Mouse (Mus musculus): Measurements from ENCODE around the gene Kctd12.

Kctd12 gene

DNA sequence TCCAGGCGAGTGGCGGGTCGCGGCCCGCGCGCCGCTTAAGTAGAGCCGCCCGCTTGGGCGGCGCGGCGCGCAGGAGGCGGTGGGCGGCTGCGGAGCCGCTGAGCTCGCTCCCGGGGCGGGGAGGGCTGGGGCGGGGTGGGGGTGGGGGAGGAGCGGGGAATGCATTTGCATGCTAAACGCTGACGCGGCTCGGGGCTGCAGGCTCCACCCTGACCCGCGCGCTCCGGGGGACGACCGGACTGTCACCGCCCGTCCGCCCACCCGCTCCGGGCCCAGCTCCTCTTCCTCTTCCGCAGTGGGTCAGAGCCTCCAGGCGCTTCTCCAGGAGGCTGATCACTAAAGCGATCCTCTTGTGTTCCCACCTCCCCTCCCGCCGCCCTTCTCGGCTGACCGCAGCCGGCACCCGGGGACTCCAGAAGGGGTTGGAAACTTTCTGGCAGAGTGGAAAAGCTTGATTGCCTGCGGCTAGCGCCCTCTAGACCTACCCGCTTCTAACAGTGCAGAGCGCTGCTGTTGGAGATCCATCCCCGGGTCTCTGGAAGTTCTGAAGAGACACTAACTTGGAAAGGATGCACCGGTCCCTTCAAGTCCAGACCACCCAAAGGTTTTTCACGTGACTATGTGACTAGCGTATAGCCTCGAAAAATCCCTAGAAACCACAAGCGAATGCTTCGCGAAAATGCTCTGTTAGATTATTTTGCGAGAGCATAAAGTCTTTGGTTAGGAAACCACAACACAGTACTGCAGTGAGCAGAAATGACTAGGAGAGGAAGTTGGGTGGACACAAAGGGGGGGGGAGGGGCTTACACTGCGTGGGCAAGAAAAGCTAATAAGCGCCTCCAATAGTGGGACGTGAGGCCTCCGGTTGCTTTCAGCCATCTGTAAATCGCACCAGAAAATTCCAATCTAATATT lies at the start of gene Kctd12:
Gene Kctd12, minus strand, starts transcription at position 11 of the 914 bp plus-strand sequence.
- Histone ChIP-seq H3K36me3 (ENCODE audit: control insufficient read depth, insufficient read depth, low read length, poor library complexity, severe bottlenecking) (no peaks in the 10 kb centered on the region), H3K27me3 (ENCODE audit: control insufficient read depth, insufficient read depth, low read length, poor library complexity, severe bottlenecking) (no peaks in the 10 kb centered on the region)
- peak; percentile 93 for DNase-seq (ENCODE audit: low read depth, low spot score)

DNA sequence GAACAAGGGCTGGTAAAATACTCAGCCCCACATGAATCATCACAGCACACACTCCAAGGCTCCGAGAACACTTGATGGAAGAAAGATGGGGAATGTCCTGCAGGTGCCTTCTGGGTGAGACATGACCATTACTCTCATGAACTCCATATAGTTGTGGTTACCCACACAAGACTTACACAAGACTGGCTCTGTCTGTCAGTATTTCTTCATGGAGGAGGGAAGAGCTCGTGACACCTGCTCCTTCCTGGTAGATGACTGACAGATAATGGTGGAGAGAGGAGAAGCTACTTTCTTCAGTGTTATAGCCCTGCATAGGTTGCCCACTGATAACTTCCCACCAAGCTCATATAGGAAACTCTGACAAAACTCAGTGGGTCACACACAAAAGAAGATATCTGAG lies 46.8 kb upstream of the Kctd12 start:
- DNase-seq (ENCODE audit: low read depth, low spot score): no peak
- Histone ChIP-seq H3K27me3 (ENCODE audit: control insufficient read depth, insufficient read depth, low read length, poor library complexity, severe bottlenecking) (no peaks in the 10 kb centered on the region), H3K36me3 (ENCODE audit: control insufficient read depth, insufficient read depth, low read length, poor library complexity, severe bottlenecking) (no peaks in the 10 kb centered on the region)

- H3K27me3 ChIP-seq (ENCODE audit: control insufficient read depth, insufficient read depth, low read length, poor library complexity, severe bottlenecking): no peaks in the 10 kb centered on the region
- no peak for DNase-seq (ENCODE audit: low read depth, low spot score)
- H3K36me3 ChIP-seq (ENCODE audit: control insufficient read depth, insufficient read depth, low read length, poor library complexity, severe bottlenecking): no peaks in the 10 kb centered on the region
Measured at GRCm38 (mm10) chr14:103020046-103020445, 37.6 kb upstream of the Kctd12 start.

DNA sequence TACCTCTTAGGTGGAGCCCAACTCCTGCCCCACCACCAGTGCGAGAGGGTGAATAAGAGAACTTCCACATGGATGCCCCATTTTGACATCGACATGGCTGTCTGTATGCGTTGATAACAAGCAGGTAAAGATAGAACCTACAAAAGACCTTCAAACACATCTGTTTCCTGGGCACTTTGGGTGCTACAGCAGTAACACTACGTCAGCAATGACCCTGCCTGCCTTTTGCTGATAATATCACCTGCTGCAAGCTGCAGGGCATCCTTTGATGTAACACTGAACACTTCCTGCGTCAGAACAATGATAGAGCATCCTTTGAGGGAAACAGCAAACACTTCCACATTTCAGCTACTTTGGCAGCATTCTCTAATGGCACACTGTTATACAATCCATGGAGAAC lies 34.6 kb upstream of the Kctd12 start:
- DNase-seq (ENCODE audit: low read depth, low spot score): no peak
- Histone ChIP-seq H3K27me3 (ENCODE audit: control insufficient read depth, insufficient read depth, low read length, poor library complexity, severe bottlenecking) (no peaks in the 10 kb centered on the region), H3K36me3 (ENCODE audit: control insufficient read depth, insufficient read depth, low read length, poor library complexity, severe bottlenecking) (no peaks in the 10 kb centered on the region)

DNA sequence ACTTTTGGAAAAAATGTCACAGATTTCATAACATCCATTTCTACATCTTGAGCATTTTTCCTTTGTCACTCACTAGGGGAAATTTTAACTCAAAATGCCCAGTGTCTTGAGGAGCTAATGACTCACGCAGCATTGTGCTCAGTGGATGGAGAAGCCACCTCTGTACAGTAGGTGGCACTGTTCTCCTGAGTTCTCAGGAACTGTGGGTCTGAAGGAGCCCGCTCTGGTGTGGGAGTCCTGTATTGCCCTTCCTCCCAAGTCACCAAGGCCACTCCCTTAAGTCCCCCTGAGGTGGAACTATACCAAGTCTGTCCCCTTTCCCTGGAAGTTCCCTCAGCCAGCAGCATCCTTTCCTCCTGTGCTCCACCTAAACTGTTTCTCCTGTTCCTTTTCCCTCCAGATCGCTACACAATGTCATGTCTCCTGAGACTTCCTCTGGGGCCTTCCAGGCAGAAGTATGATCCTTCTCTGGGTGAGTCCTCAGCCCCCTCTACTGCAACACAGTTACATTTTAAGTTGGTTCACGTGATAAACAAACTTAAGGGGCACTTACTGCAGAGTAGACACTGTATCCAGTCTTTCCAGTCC lies 30.2 kb upstream of the Kctd12 start:
- no peaks in the 10 kb centered on the region for H3K36me3 ChIP-seq (ENCODE audit: control insufficient read depth, insufficient read depth, low read length, poor library complexity, severe bottlenecking)
- H3K27me3 ChIP-seq (ENCODE audit: control insufficient read depth, insufficient read depth, low read length, poor library complexity, severe bottlenecking): no peaks in the 10 kb centered on the region
- peak; percentile 89 for DNase-seq (ENCODE audit: low read depth, low spot score)

- no peaks in the 10 kb centered on the region for H3K36me3 ChIP-seq (ENCODE audit: control insufficient read depth, insufficient read depth, low read length, poor library complexity, severe bottlenecking)
- H3K27me3 ChIP-seq (ENCODE audit: control insufficient read depth, insufficient read depth, low read length, poor library complexity, severe bottlenecking): no peaks in the 10 kb centered on the region
- peak; percentile 86 for DNase-seq (ENCODE audit: low read depth, low spot score)
Measured at GRCm38 (mm10) chr14:103011782-103012181, 29.3 kb upstream of the Kctd12 start.

- Histone ChIP-seq H3K27me3 (ENCODE audit: control insufficient read depth, insufficient read depth, low read length, poor library complexity, severe bottlenecking) (no peaks in the 10 kb centered on the region), H3K36me3 (ENCODE audit: control insufficient read depth, insufficient read depth, low read length, poor library complexity, severe bottlenecking) (no peaks in the 10 kb centered on the region)
- peak; percentile 27 for DNase-seq (ENCODE audit: low read depth, low spot score)
Measured at GRCm38 (mm10) chr14:103007737-103008136, 25.3 kb upstream of the Kctd12 start.

GRCm38 (mm10) chr14:102994662-102995561 lies 12.5 kb upstream of the Kctd12 start:
- H3K27me3 ChIP-seq (ENCODE audit: control insufficient read depth, insufficient read depth, low read length, poor library complexity, severe bottlenecking): no peaks in the 10 kb centered on the region
- no peaks in the 10 kb centered on the region for H3K36me3 ChIP-seq (ENCODE audit: control insufficient read depth, insufficient read depth, low read length, poor library complexity, severe bottlenecking)
- DNase-seq (ENCODE audit: low read depth, low spot score): peak; percentile 82

- Histone ChIP-seq H3K27me3 (ENCODE audit: control insufficient read depth, insufficient read depth, low read length, poor library complexity, severe bottlenecking) (no peaks in the 10 kb centered on the region), H3K36me3 (ENCODE audit: control insufficient read depth, insufficient read depth, low read length, poor library complexity, severe bottlenecking) (no peaks in the 10 kb centered on the region)
- DNase-seq (ENCODE audit: low read depth, low spot score): no peak
Measured at GRCm38 (mm10) chr14:102990765-102991164, 8.3 kb upstream of the Kctd12 start.

- DNase-seq (ENCODE audit: low read depth, low spot score): no peak
- no peaks in the 10 kb centered on the region for H3K36me3 ChIP-seq (ENCODE audit: control insufficient read depth, insufficient read depth, low read length, poor library complexity, severe bottlenecking)
Measured at GRCm38 (mm10) chr14:102989866-102990265, 7.4 kb upstream of the Kctd12 start.

DNA sequence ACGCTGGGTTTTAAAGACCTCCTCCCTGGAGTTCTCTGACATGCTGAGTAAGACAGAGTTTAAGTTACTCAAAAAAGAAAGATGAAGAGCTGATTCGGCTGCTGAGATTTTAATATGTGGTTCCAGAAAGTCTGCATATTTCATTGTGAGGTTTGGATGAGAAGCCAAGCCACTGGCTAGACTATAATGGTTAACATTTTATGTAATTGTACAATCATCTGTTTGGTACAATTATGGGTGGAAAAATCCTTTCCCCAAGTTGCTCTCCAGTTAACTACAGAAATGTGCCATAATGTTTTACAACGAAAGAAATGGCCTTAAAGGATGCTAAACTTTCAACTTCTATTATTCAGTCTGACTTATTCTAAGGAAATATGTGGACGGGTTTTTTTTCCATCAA lies 6.8 kb upstream of the Kctd12 start:
- Histone ChIP-seq H3K36me3 (ENCODE audit: control insufficient read depth, insufficient read depth, low read length, poor library complexity, severe bottlenecking) (no peaks in the 10 kb centered on the region), H3K27me3 (ENCODE audit: control insufficient read depth, insufficient read depth, low read length, poor library complexity, severe bottlenecking) (no peaks in the 10 kb centered on the region)
- no peak for DNase-seq (ENCODE audit: low read depth, low spot score)

More at GRCm38 (mm10) chr14:102989866-102990265, 7.4 kb upstream of the Kctd12 start:
- H3K27me3 ChIP-seq (ENCODE audit: control insufficient read depth, insufficient read depth, low read length, poor library complexity, severe bottlenecking): no peaks in the 10 kb centered on the region

- no peak for DNase-seq (ENCODE audit: low read depth, low spot score)
- H3K27me3 ChIP-seq (ENCODE audit: control insufficient read depth, insufficient read depth, low read length, poor library complexity, severe bottlenecking): no peaks in the 10 kb centered on the region
- H3K36me3 ChIP-seq (ENCODE audit: control insufficient read depth, insufficient read depth, low read length, poor library complexity, severe bottlenecking): no peaks in the 10 kb centered on the region
Measured at GRCm38 (mm10) chr14:102987626-102988025, 5.2 kb upstream of the Kctd12 start.

DNA sequence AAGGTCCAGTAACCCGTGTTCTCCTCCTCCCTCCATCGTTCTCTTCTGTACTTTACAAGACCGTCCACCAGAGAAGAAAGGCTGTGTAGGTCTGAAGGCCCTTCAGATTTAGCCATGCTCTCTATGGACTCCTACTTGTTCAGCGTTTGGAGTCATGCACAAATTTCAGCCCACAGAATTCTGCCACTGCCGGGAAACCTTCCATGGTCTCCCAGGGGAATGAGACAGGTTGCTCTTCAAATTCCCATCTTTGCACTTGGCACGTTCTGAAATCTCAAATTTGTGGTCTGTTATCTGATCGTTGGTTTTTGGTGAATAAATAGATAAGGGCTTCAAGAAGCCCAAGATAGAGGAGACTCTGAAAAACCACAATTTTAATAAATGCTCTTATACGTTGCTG lies 1.2 kb upstream of the Kctd12 start:
- no peak for DNase-seq (ENCODE audit: low read depth, low spot score)
- Histone ChIP-seq H3K36me3 (ENCODE audit: control insufficient read depth, insufficient read depth, low read length, poor library complexity, severe bottlenecking) (no peaks in the 10 kb centered on the region), H3K27me3 (ENCODE audit: control insufficient read depth, insufficient read depth, low read length, poor library complexity, severe bottlenecking) (no peaks in the 10 kb centered on the region)

GRCm38 (mm10) chr14:102982016-102982626 lies 316 bp downstream of the Kctd12 start:
- no peak for DNase-seq (ENCODE audit: low read depth, low spot score)

More at GRCm38 (mm10) chr14:102982016-102982626, 316 bp downstream of the Kctd12 start:
- Histone ChIP-seq H3K36me3 (ENCODE audit: control insufficient read depth, insufficient read depth, low read length, poor library complexity, severe bottlenecking) (0 out of 2 replicates have a peak, but pooled peaks cover under 1% of the 10 kb centered on the region), H3K27me3 (ENCODE audit: control insufficient read depth, insufficient read depth, low read length, poor library complexity, severe bottlenecking) (no peaks in the 10 kb centered on the region)

Data from splenic B cell, adult 2 months (primary cell).